Mouse (Mus musculus): Measurements from ENCODE around the gene Scd3. TPM values are rescaled to one million over a fixed set of nuclear protein-coding genes. Genes with fewer than 3 reads are reported as not detected.

Gene Scd3
- polyA plus RNA-seq (2015; fragmentation: Nextera tagmentation; extraction: Ambion mirVana) = 3.5 and 4.4 TPM in 2 replicates

DNA sequence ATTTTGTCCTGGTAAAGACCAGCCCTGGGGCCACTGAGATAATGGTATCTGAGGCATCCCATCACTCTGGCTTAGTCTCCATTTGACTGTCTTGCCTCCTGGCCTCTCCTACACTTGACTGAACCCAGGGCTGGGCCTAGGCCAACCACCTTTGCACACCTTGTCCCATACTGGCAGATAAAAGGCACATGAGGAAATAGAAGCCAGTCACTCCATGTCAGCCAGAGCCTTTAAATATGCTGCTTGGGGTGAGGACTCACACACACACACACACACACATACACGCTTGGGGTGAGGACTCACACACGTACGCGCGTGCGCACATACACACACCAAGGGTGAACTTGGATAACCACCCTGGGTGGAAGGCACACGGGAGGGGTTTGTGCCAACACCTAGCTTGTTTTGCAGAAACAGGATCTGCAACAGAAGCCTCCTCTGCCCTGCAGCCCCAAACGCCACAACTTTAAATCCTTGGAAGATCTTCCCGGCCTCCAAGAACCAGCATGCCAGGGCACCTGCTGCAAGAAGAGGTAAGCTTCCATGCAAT lies at the start of gene Scd3:
Gene Scd3, plus strand, starts transcription at position 255 of the 550 bp plus-strand sequence.
- H3K9me3 ChIP-seq = no peaks in the 10 kb centered on the region
- H3K4me3 ChIP-seq = no peak within 1 kb of the TSS
- H3K27me3 ChIP-seq = no peaks in the 10 kb centered on the region
- no peak for ATAC-seq (ENCODE audit: low FRiP score)
- no peak within 1 kb of the TSS for H3K9ac ChIP-seq
- 94% methylated on average over 9 of the region's 9 CpGs for WGBS
- H3K27ac ChIP-seq = no peak within 1 kb of the TSS
- no peaks in the 10 kb centered on the region for H3K36me3 ChIP-seq
- no peaks in the 10 kb centered on the region for H3K4me1 ChIP-seq (replicated peaks)
- no peak within 1 kb of the TSS for H3K4me2 ChIP-seq

DNA sequence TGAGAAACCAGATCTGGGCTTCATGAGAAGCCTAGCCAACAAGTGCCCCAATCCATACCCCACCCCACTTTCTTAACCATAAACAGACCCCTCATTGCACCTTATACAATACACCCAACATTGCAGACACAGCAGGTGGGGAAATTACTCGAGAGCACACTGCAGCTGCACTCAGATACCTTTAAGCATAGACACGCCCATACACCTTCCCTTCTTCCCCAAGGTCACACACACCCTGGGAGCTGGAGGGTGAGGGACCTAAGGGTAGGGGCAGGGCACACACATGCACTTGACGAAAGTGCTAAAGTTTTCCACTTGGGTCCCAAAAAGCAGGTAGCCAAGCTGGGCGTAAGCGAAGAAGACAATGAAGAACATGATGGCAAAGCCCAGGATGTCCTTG lies 49.3 kb upstream of the Scd3 start:
- Histone ChIP-seq H3K4me3 (no peak overlapping the region), H3K4me1 (replicated peaks) (no peaks in the 10 kb centered on the region), H3K27ac (no peak overlapping the region), H3K4me2 (no peak overlapping the region), H3K9ac (no peak overlapping the region), H3K27me3 (peaks cover 63% of the 10 kb centered on the region), H3K36me3 (no peaks in the 10 kb centered on the region), H3K9me3 (no peaks in the 10 kb centered on the region)
- ATAC-seq (ENCODE audit: low FRiP score) = no peak
- 82% methylated on average over 5 of the region's 5 CpGs for WGBS

- ATAC-seq (ENCODE audit: low FRiP score) = no peak
- 92% methylated on average over 10 of the region's 10 CpGs for WGBS
- H3K36me3 ChIP-seq = no peaks in the 10 kb centered on the region
These were observed 46.1 kb upstream of the Scd3 start for GRCm38 (mm10) chr19:44157005-44157404.

DNA sequence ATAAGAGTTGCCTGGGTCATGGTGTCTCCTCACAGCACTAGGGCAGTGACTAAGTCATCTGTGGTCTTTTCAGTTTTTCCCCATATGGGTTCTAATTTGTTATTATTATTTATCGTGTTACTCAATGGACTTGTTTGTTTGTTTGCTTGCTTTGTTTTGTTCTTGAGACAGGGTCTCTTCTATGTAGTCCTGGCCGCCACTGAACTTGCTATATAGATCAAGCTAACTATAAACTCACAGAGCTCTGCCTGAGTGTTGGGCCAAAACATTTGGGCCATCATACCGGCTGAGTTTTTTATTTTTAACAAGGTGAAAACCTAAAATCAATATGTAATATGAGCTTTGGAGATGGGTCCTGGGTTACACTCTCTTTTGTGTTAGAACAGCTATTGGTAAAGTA lies 43.7 kb upstream of the Scd3 start:
- no peak overlapping the region for H3K4me3 ChIP-seq
- H3K9me3 ChIP-seq = no peaks in the 10 kb centered on the region
- no peak overlapping the region for H3K9ac ChIP-seq
- H3K4me1 ChIP-seq (replicated peaks) = no peaks in the 10 kb centered on the region
- no peak for ATAC-seq (ENCODE audit: low FRiP score)
- peaks cover 27% of the 10 kb centered on the region for H3K27me3 ChIP-seq
- H3K36me3 ChIP-seq = no peaks in the 10 kb centered on the region
- 85% methylated on average over 3 of the region's 3 CpGs for WGBS
- no peak overlapping the region for H3K27ac ChIP-seq
- H3K4me2 ChIP-seq = no peak overlapping the region

More at GRCm38 (mm10) chr19:44157005-44157404, 46.1 kb upstream of the Scd3 start:
- no peaks in the 10 kb centered on the region for H3K9me3 ChIP-seq
- H3K4me3 ChIP-seq = no peak overlapping the region
- no peak overlapping the region for H3K27ac ChIP-seq
- H3K9ac ChIP-seq = no peak overlapping the region
- peaks cover 46% of the 10 kb centered on the region for H3K27me3 ChIP-seq
- H3K4me1 ChIP-seq (replicated peaks) = no peaks in the 10 kb centered on the region
- no peak overlapping the region for H3K4me2 ChIP-seq

DNA sequence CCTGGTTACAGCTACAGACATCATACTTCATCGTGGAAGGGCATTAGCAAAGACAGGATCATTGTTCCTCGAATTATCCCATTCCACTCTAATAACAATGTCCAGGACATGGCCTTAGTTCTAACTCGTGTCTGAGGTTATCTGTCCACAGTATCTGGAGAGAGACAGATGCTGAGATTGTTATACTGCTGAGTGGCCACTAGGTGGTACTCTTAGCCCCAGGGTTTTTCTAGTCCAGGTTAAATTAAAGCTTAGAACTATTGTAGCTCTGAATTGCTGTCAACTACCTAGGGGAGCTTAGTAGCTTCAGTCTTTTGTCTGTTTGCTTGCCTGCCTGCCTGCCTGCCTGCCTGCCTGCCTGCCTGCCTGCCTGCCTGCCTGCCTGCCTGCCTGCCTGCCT lies 41.6 kb upstream of the Scd3 start:
- Histone ChIP-seq H3K4me3 (no peak overlapping the region), H3K4me2 (no peak overlapping the region), H3K27me3 (peaks cover 11% of the 10 kb centered on the region), H3K36me3 (no peaks in the 10 kb centered on the region), H3K4me1 (replicated peaks) (no peaks in the 10 kb centered on the region), H3K27ac (no peak overlapping the region), H3K9ac (no peak overlapping the region), H3K9me3 (no peaks in the 10 kb centered on the region)
- no peak for ATAC-seq (ENCODE audit: low FRiP score)
- WGBS = 17% methylated on average over 3 of the region's 3 CpGs

DNA sequence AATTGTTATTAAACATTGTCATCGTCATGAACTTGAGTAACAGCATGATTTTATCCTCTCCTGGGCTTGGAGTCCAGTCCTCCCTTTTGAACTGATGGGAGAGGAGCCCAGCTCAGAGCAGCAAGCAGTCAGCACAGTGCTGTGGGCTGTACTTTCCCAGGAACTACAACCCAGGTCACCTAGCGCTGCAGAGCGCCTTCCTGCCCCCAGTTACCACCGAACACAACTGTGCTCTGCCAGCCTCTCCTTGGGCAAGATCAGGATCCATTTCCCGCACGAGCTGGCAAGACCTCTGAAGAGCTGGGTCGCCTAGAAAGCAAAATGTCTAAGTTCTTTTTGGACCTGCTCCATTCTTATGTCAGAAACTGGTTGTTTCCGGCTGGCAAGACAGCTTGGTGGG lies 28.2 kb upstream of the Scd3 start:
- ATAC-seq (ENCODE audit: low FRiP score) = no peak
- no peaks in the 10 kb centered on the region for H3K36me3 ChIP-seq
- H3K27me3 ChIP-seq = no peaks in the 10 kb centered on the region
- no peak overlapping the region for H3K4me2 ChIP-seq
- peaks cover 13% of the 10 kb centered on the region; the same call in 1 of the 2 replicates for H3K9me3 ChIP-seq
- no peak overlapping the region for H3K9ac ChIP-seq
- H3K4me3 ChIP-seq = no peak overlapping the region
- H3K4me1 ChIP-seq (replicated peaks) = no peaks in the 10 kb centered on the region
- 82% methylated on average over 8 of the region's 8 CpGs for WGBS
- H3K27ac ChIP-seq = no peak overlapping the region

- Histone ChIP-seq H3K9ac (no peak overlapping the region), H3K27me3 (no peaks in the 10 kb centered on the region), H3K4me3 (no peak overlapping the region), H3K9me3 (peaks cover 13% of the 10 kb centered on the region; the same call in 1 of the 2 replicates), H3K36me3 (no peaks in the 10 kb centered on the region), H3K4me1 (replicated peaks) (no peaks in the 10 kb centered on the region), H3K4me2 (no peak overlapping the region), H3K27ac (no peak overlapping the region)
- 87% methylated on average over 3 of the region's 3 CpGs for WGBS
- no peak for ATAC-seq (ENCODE audit: low FRiP score)
These were observed 26.3 kb upstream of the Scd3 start for GRCm38 (mm10) chr19:44176741-44177140.

- H3K36me3 ChIP-seq = no peaks in the 10 kb centered on the region
- no peak overlapping the region for H3K4me2 ChIP-seq
- H3K27me3 ChIP-seq = no peaks in the 10 kb centered on the region
- no peaks in the 10 kb centered on the region for H3K4me1 ChIP-seq (replicated peaks)
- ATAC-seq (ENCODE audit: low FRiP score) = no peak
- no peak overlapping the region for H3K27ac ChIP-seq
- WGBS = 81% methylated on average over 1 of the region's 1 CpGs
- no peak overlapping the region for H3K4me3 ChIP-seq
- peaks cover 9% of the 10 kb centered on the region; the same call in 1 of the 2 replicates for H3K9me3 ChIP-seq
- no peak overlapping the region for H3K9ac ChIP-seq
These were observed 22.6 kb upstream of the Scd3 start for GRCm38 (mm10) chr19:44180502-44180901.

DNA sequence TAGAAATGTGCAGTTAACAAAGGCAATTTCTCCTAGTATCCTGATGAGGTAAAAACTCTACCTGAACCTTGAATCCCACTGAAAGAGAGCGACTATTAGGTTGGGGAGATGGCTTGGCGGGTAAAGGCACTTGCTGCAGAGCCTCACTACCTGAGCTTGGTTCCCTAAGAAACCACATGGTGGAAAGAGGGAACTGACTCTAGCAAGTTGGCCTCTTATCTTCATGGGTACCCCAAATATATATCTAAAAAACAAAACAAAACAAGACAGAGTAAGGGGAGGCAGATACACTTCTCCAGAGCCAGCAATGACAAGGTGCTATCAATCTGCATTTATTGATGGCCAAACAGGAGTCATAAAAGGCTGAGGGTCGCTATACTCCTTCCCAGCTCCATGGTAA lies 19.1 kb upstream of the Scd3 start:
- H3K4me2 ChIP-seq = no peak overlapping the region
- H3K9me3 ChIP-seq = no peaks in the 10 kb centered on the region
- H3K9ac ChIP-seq = no peak overlapping the region
- no peaks in the 10 kb centered on the region for H3K36me3 ChIP-seq
- no peaks in the 10 kb centered on the region for H3K4me1 ChIP-seq (replicated peaks)
- H3K27ac ChIP-seq = no peak overlapping the region
- WGBS = 65% methylated on average over 3 of the region's 3 CpGs
- ATAC-seq (ENCODE audit: low FRiP score) = no peak
- H3K4me3 ChIP-seq = no peak overlapping the region
- no peaks in the 10 kb centered on the region for H3K27me3 ChIP-seq

- Histone ChIP-seq H3K4me1 (replicated peaks) (no peaks in the 10 kb centered on the region), H3K27ac (no peak overlapping the region), H3K9me3 (no peaks in the 10 kb centered on the region), H3K27me3 (0 out of 2 replicates have a peak, but pooled peaks cover 5% of the 10 kb centered on the region), H3K36me3 (no peaks in the 10 kb centered on the region), H3K9ac (no peak overlapping the region), H3K4me2 (no peak overlapping the region), H3K4me3 (no peak overlapping the region)
- 86% methylated on average over 4 of the region's 4 CpGs for WGBS
- no peak for ATAC-seq (ENCODE audit: low FRiP score)
These were observed 14.0 kb upstream of the Scd3 start for GRCm38 (mm10) chr19:44189056-44189455.

DNA sequence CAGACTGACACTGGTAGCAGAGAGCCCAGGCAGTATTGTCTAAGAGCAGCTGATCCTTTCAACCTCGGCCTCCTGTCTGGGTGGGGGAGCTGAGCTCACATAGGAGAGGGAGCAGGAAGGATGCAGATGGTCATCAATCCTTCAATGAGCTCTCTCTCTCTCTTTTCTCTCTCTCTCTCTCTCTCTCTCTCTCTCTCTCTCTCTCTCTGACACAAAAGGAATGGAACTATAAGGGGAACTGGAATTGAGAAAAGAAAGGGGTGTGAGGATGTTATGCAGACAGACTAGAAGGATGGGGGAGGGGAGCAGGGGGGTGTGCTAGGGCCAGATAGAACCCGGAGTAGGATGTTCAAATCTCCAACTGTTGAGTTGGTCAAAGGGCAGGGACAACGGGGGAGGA lies 10.7 kb upstream of the Scd3 start, which contains the start of gene Pkd2l1:
Gene Pkd2l1, minus strand, starts transcription at position 101 of the 400 bp plus-strand sequence.
- Histone ChIP-seq H3K27ac (no peak within 1 kb of the TSS), H3K4me3 (no peak within 1 kb of the TSS), H3K9ac (no peak within 1 kb of the TSS), H3K27me3 (0 out of 2 replicates have a peak, but pooled peaks cover 8% of the 10 kb centered on the region), H3K4me1 (replicated peaks) (peaks cover 3% of the 10 kb centered on the region; the same call in 1 of the 2 replicates), H3K4me2 (no peak within 1 kb of the TSS), H3K9me3 (no peaks in the 10 kb centered on the region), H3K36me3 (no peaks in the 10 kb centered on the region)
- whole genome bisulfite sequencing = 34% methylated on average over 3 of the region's 3 CpGs
- ATAC-seq (ENCODE audit: low FRiP score) = no peak

GRCm38 (mm10) chr19:44193906-44194305 lies 9.2 kb upstream of the Scd3 start:
- ATAC-seq (ENCODE audit: low FRiP score) = no peak
- WGBS = 89% methylated on average over 7 of the region's 7 CpGs
- Histone ChIP-seq H3K36me3 (no peaks in the 10 kb centered on the region), H3K9ac (no peak overlapping the region), H3K27ac (no peak overlapping the region), H3K4me2 (no peak overlapping the region), H3K4me1 (replicated peaks) (peaks cover 3% of the 10 kb centered on the region; the same call in 1 of the 2 replicates), H3K4me3 (no peak overlapping the region), H3K9me3 (no peaks in the 10 kb centered on the region), H3K27me3 (0 out of 2 replicates have a peak, but pooled peaks cover 8% of the 10 kb centered on the region)

GRCm38 (mm10) chr19:44195138-44195537 lies 7.9 kb upstream of the Scd3 start:
- 9% methylated on average over 7 of the region's 7 CpGs for WGBS
- H3K4me3 ChIP-seq = no peak overlapping the region

More at GRCm38 (mm10) chr19:44195138-44195537, 7.9 kb upstream of the Scd3 start:
- Histone ChIP-seq H3K36me3 (no peaks in the 10 kb centered on the region), H3K27ac (no peak overlapping the region), H3K4me2 (no peak overlapping the region), H3K9me3 (no peaks in the 10 kb centered on the region), H3K27me3 (0 out of 2 replicates have a peak, but pooled peaks cover 8% of the 10 kb centered on the region), H3K4me1 (replicated peaks) (peaks cover 3% of the 10 kb centered on the region; the same call in 1 of the 2 replicates), H3K9ac (no peak overlapping the region)
- ATAC-seq (ENCODE audit: low FRiP score) = no peak
